Mouse (Mus musculus) 416B (cell line): ENCODE data around the gene Nptxr.
A peak's percentile ranks its signal among the peaks of the same experiment; 100 is the strongest.
"Not testable (repeated sequence)": the region's sequence is repeated elsewhere in the genome, so short reads cannot be mapped to it uniquely, and the experiment has no call there.

Experiments
- DNase-seq: peaks from one replicate; pipeline ENCODE4 v3.0.0; 2011; ENCODE audit warnings: low read depth

Nptxr gene

DNA sequence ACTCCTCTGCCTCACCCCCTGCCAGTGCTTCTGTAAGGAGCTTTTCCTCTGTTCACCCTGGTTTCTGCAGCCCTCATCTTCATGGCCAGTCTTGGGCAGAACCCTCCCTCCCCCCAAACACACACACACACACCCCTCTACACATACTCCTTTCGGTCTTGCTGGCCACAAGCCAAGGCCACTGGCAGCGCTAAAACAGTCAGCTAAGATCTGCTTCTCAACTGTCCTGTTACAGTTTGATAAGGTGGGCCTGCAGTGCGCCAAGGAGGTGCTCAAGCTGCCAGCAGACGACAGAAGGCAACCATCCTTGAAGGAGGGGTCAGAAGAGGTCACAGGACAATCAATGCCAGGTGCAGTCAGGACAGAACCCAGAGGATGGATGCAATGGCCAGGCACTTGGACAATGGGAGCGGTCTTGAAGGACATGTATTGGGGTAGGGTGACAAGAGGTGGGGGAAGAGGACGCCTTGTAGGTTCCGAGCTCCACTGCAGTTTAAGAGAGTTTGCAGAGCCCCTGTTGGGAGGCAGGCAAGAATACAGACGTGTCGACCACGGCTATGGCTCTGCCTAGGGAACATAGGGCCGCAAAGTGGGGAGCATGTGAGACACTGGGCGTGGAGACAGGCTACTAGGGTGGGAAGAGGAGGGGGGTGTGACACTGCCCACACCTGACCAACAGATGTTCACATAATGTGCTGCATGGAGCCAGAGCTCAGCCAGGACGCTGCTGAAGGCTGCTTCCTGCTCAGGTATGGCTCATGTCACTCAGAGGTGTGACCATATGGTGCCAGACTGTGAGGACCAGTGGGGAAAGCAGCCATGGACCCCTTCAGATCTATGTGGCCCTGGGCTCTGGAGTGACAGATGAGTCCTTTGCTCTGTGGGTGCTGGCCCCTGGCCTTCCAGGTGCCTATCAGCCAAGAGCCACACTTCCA lies 18.0 kb upstream of the Nptxr start:
- no peak for DNase-seq

DNA sequence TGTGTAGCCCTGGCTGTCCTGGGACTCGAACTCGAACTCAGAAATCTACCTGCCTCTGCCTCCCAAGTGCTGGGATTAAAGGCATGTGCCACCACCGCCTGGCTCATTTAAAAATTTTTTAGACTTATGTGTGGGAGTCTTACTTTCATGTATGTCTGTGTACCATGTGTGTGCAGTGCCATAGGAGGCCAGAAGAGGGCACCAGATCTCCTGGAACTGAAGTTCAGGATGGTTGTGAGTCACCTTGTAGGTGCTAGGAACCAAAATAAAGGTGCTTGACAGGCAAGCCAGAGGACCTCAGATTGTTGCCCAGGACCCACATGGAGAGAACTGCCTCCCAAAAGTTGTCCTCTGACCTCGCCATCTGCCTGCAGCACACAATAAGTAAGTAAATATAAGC lies 13.8 kb upstream of the Nptxr start:
- DNase-seq = peak; percentile 38

DNA sequence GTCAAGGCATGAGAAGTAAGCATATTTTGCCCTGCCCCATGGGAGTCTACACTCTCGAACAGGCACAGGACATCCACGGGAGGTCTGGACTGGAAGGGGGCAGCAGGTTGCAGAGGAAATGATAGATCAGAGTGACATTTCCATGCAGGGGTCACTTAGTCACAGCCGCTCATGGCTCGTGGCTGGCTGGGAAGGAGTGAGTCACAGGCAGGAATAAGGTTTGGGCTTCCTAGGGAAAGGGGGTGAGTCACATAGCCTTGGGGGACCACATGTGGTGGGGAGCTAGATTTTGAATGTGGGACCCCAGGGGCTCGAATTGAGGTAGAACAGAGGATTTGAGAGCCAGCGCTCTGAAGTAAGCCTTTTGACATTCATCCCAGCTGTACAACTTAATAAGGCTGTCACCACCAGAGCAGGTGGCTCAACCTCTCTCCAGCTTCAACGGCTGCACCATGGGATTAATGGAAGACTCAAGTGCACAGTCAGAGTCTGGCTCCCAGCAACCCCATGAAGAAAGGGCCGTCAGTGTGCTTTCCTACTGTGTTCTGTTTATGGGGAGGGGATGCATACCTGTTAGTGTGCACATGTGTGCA lies 9.2 kb upstream of the Nptxr start:
- peak; percentile 51 for DNase-seq

DNA sequence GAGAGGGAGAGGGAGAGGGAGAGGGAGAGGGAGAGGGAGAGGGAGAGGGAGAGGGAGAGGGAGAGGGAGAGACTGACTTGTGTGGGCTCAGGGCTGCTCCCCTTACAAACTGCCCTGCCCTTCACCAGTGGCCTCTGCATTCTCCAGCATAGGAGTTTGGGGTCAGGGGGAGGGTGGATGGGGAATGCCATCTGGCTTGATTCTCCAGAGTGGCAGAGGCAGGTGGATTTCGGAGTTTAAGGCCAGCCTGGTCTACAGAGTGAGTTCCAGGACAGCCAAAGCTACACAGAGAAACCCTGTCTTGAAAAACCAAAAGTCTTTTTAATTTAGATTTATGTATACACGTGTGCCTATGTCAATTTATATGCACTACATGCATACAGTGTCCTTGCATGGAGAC lies 8.3 kb upstream of the Nptxr start:
- DNase-seq = not testable (repeated sequence)

DNA sequence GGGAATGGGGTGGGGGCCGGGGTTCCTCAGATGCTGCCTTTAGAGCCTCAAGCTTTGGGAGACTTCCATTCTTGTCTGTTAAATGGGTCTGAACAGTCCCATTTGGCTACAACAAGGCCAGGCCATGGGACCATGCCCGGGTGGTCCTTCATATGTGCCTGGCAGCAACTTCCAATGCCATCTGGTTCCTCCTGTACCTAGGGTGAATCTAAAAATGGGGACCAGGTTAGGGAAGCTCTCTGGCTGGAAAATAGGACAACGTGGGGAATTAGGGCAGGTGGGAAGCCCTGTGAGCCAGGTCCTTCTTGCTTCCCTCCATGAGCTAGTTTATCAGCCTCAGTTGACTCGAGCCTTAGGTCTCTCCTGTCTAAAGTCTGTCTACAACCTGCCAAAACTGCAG lies 6.4 kb upstream of the Nptxr start:
- DNase-seq = no peak

DNA sequence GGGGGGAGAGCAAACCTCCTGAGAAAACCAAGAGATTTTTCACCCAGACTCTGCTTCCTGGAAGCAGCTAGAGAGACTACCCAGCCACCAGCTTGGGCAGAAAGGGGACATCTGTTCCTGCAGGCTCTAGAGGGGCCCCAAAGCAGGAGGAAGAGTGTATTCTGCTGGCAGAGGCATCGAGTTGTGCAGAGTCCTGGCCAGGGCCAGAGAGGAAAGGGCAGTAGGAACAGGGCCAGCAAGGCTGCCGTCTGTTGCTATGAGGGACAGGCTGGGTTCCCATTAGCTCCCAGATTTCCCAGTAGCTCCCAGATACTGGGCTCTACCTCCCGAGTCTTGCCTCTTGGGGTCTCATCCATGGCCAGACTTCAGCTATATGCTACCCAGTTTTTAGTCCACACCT lies 5.5 kb upstream of the Nptxr start:
- no peak for DNase-seq

DNA sequence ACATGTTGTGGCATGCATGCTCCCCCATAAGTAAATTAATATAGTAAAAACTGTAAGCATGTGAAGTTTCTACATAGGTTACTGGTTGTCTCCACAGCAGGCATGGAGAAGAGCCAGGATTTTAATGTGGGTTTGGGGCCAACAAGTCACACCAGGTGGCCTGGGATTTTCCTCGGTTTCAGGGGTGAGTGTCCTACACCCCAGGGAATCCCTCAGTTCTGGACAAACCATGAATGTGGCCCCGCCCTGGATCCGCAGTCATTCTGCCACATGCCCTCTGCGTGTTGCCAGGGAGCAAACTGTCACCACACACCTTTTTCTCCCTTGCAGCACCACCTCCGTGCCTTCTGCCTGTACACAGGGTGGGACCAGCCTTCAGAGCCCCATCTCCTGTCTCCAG lies 4.1 kb upstream of the Nptxr start:
- no peak for DNase-seq

DNA sequence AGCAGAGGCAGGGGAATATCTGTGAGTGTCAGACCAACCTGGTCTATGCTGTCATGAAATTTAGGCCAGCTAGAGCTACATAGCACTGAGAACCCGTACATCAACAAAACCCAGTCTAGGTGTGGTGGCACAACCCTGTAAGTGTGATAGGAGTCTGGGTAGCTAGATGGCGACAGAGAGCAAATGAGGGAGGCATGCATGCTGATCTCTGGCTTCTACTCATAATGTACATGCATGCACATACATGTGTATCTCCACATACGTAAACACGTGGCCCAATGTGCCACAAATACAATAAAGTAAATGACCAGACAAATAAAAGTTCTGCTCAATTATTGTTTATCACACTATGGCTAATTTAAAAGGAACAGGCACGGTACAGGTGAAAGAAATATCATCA lies 3.5 kb upstream of the Nptxr start:
- peak; percentile 55 for DNase-seq

DNA sequence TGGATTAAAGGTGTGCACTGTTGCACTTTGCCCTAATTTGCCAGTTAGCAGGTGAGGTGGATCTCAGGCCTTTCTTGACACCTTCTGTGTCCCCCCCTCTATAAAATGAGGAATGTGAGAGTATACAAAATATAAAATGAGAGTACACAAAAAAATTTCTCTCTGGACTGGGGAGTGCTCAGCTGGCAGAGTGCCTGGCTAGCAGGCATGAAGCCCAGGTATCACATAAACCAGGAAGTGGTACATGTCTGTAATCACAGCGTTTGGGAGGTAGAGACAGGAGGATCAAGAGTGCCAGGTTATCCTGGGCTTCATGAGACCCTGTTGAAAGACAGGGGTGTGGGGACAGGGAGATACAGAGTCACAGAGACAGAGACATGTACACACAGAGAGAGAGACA lies 2.5 kb upstream of the Nptxr start:
- DNase-seq = no peak

DNA sequence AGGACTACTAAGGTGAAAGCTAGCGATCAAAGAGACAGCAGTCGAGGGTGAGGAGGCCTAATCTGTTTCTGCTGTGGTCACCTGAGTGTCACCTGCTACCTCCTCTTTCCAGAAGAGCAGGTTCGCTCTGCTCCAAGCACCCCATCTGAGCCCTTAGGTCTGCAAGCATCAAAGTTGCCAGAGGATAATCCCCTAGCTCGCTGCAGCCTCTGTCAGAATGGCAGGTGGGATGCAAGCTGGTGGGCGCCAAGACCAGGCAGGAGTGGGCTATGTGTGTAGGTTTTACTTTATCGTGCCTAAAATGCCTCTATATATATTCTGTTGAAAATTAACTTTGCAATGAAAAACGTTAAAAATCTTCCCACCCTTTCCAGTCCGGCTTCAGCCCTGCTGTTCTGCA lies 680 bp upstream of the Nptxr start:
- no peak for DNase-seq

DNA sequence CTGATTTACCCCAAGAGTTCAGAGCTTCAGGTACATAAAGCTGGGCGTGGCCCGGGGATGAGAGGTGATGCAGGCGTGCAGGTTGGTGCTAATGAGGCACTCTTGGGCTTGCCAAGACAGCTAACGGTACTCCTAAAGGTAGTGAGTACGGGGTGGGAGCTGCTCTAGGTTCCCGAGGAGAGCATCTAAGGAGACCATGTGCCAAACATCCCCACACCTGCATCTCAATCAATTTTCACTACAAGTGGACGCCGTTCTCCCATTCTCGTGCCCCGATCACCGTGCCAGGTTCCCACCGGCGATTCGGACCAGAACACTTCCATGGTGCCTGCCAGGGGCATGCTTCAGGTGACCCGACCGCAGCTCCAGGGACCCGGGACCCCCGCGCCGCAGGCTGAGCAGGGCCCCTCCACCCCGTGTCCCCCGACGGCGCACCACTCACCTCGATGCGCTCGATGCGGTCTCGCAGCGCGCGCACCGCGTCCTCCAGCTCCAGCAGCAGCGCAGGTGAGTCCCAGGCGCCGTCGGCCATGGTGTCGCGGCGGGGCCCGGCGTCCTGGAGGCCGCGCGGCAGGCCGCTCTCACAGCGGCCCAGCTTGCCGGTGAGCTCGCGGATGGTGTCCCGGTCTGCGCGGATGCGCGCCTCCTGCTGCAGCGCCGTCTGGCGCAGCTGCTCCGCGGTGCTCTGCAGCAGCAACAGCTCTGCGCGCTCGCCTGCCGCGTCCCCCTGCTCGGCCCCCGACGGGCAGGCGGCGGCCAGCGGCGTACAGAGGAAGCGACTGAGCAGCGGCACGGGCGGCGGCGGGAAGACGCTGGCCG lies 824 bp downstream of the Nptxr start:
- DNase-seq = no peak

DNA sequence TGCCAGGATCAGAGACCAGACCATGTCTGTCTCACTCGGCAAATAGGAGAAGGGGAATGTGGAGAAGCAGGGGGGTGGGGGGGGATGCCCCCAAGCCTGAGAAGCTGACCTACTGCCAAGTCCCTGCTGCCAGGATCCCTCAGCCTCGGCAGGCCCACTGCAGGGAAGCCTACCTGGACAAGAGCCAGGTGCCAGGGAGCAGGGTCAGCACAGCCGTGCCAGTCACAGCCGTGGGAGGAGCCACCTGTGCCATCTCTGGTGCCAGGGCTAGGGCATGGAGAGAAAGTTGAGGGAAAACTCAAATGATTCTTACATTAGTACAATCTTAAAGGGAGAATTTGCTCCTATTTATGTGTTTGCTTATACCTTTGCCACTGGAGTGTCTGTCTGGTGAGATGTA lies 2.3 kb downstream of the Nptxr start:
- no peak for DNase-seq

DNA sequence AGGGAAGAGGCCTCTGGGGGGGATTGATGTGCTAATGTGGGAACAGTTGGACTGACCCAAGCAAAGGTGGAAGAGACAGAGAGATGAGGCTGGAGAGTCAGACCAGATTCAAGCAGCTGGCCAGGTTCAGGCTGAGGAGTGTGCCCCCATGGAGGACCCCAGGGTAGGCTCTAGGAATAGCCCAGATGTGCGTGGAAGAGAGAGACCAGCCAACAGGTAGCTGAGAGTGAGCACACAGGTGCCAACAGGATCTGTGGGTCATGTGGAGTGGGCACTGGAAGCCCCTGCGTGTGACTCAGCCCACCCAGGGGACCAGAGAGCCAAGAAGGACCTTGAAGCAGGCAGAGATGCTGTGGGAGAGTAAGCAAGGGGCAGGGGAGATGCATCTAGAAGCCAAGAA lies 2.9 kb downstream of the Nptxr start:
- no peak for DNase-seq

DNA sequence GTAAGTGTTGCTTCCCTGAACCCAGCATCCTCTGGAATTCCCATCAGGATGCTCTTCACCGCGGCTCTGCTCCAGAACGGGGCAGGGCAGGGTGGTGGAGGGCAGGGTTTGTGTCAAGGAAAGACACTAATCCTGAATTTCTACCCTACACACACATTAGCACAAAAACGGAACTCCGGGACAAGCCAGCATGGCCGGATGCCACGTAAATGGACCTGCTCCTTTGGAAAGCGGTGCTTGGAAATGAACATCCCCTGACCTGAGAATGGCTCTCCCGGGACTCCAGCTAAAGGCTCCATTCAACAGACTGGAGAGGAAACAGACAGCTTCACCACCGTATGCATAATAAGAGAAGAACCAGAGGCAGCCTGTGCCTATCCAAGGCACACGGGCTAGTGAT lies 3.9 kb downstream of the Nptxr start:
- no peak for DNase-seq

DNA sequence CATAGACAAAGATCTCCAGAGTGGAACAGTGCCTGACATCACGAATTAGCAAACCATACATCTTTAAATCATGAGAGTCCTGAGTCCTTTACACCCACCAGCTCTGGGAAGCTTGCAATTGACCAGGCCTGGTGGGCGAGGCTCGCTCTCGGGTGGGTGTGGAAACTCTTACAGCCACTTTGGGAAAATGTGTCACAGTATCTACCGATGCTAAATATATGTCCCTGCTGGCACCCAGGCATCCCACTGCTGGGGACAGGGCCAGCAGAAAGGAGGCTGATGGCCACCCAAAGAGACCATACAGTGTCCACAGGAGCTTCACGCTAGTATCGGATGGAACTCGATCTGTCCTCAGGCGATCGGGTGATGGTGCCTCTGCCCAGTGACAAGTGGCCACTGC lies 6.0 kb downstream of the Nptxr start:
- DNase-seq = no peak

DNA sequence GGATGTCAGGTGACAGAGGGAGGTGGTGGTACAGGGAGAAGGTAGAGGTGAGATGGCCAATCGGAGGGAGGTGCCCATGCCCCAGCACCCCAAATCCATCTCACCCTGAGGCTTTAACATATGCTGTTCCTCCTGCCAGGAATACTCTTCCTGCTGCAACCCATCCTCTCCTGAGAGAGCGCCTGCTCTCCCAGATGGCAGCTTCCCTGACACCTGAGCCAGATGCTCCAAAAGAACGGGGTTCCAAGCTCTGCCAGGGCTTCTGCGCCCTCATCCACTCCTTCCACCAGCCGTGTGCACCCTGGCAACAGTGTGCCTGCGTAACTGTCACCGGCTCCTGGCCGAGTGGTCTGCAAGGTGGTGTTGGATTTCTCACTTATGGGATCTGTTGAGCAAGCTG lies 6.9 kb downstream of the Nptxr start:
- DNase-seq = no peak

DNA sequence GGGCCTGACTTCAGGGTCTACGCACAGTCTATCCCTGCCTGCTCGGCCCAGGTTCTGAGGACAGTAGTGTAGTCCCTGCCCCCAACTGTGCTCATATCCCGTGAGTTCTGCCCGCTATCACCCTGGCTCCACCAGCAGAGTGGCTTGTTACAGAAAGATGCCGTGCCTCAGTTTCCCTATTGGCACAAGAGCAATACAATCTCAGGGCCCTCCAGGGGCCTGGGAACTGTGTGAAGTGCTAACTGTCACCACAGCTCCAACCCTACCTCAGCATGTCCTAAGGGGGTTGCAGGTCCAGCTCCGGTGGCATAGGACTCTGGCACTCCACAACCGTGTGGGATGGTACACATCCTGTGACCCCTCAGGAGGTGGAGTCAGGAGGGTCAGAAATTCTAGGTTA lies 7.5 kb downstream of the Nptxr start:
- no peak for DNase-seq

DNA sequence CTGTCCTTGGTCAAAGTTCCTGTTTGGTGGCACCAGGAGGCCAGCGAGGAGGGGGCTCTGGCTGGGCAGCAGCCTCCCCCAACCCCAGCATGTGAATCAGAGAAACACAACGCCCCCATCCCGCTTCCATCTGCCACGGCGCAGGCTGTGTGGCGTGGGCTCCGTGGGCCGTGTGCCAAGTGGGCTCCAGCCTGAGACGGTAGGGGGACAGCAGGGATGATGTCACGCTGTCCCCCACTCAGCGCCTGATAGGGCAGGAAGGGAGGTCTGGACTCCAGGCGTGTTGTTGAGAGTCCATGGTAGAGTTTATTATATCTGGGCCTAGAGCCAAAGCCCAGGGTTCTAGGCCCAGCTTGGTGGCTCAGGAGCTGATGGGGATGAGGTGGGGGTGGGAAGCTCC lies 8.3 kb downstream of the Nptxr start:
- no peak for DNase-seq

DNA sequence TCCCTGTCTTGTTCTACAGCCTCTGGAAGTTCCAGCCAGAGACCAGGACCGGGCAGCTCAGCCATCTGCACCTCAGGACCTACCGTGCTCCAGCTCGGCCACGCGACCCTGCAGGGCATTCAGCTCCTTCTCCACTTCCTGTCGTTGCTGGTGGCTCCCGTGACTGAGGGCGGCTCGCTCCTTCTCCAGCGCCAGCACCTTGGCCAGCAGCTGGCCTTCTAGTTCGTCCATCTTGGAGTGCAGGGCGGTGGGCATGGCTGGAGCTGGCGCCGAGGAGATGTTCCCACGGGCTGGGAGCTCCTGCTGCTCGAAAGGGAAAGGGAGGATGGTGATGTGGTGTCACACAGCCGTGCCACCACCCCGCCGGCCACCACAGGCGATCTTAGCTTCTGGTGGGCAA lies 10.4 kb downstream of the Nptxr start:
- no peak for DNase-seq

DNA sequence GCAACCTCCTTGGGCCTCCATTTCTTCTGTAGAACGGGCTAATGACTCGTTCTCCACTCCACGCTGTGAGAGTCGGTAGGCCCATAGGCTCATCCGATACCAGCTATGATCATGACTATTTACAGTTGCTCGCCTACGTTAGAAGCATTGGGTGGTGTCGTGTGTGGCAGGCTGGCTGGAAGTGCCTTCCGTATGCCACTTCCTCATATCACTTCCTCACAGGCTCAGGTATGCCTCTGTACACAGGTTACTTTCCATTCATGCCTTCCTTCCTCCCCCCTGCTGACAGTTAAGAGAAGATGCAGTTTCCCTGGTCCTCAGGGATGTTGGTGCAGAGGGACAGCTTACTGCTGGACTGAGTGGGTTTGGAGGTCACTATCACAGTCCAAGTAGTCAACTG lies 11.5 kb downstream of the Nptxr start:
- no peak for DNase-seq

DNA sequence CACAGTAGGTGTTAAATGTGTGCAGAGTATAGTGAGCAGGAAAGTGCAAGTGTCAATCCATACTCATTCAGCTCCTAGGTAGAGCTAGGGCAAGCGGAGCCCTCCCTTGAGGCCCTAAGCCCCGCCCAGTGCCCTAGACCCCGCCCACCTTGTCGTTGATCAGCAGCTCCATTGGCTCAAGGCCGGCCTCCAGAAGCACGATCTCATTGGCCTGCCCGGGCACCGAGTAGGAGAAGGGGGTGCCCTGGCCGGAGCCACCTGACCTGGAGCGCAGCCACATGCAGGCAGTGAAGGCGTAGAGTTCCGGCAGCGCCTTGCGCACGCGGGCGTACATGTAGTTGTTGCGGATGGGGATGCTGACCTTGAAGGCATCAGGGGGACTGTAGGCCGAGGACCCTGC lies 12.1 kb downstream of the Nptxr start:
- DNase-seq = no peak

DNA sequence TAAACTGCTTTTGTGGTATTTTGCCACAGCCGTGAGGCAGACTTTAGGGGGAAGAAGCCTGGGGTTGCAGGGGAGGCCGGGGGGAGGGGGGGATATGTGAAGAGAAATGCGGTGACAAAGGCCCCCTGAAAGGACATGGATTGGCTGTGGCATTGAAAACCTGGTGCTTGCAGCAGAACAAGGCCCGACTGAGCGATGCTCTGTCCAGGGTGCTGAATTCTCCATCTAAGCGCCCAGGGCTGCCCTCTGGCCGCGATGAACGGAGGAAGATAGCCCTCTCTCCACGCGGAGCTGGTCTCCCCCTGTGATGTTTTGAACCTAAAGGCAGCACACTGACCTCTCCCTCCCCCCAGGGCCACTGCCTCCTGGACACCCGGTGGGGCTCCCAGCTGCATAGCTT lies 13.1 kb downstream of the Nptxr start:
- peak; percentile 66 for DNase-seq

DNA sequence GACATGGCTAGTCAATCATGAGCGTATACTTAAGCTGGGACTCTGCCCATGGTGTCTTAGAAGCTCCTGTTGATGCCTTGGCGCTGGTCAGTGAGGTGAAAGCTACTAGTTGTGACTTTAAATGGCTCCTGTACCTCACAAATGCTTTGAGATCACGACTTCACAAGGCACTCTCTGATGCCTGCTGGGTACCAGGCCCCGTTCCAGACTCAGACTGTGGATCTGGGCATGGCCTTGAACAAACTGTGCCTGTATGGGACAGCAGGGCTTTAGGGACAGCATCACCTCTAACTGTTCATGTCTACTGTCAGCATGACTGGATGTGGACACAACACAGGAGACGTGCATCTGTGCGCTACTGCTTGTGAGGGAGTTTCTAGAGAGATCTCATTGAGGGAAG lies 13.7 kb downstream of the Nptxr start:
- no peak for DNase-seq
